Mouse (Mus musculus): Measurements from ENCODE around the gene Brsk2.
"Not testable (repeated sequence)": the region's sequence is repeated elsewhere in the genome, so short reads cannot be mapped to it uniquely, and the experiment has no call there.

Brsk2 gene

GRCm38 (mm10) chr7:141948906-141949798 lies at the start of gene Brsk2:
TSS of gene Brsk2 (plus strand) at chr7:141949751.
- DNase-seq = peak; percentile 99

GRCm38 (mm10) chr7:141901825-141902224 lies 47.7 kb upstream of the Brsk2 start:
- no peak for DNase-seq

GRCm38 (mm10) chr7:141902269-141902729 lies 47.3 kb upstream of the Brsk2 start:
- DNase-seq = peak; percentile 99

- peak; percentile 35 for DNase-seq
Measured at GRCm38 (mm10) chr7:141902791-141903190, 46.8 kb upstream of the Brsk2 start.

GRCm38 (mm10) chr7:141908591-141908990 lies 41.0 kb upstream of the Brsk2 start:
- no peak for DNase-seq

GRCm38 (mm10) chr7:141911305-141911704 lies 38.2 kb upstream of the Brsk2 start:
- DNase-seq = no peak

- DNase-seq = no peak
Measured at GRCm38 (mm10) chr7:141918407-141918806, 31.1 kb upstream of the Brsk2 start, which contains the start of gene Tollip. TSS of gene Tollip (minus strand) at chr7:141918507.

- DNase-seq = not testable (repeated sequence)
Measured at GRCm38 (mm10) chr7:141924121-141924520, 25.4 kb upstream of the Brsk2 start.

GRCm38 (mm10) chr7:141924917-141925316 lies 24.6 kb upstream of the Brsk2 start:
- DNase-seq = peak; percentile 84

GRCm38 (mm10) chr7:141928642-141929041 lies 20.9 kb upstream of the Brsk2 start:
- DNase-seq = peak; percentile 62

- no peak for DNase-seq
Measured at GRCm38 (mm10) chr7:141934128-141934898, 15.2 kb upstream of the Brsk2 start.

- DNase-seq = no peak
Measured at GRCm38 (mm10) chr7:141934951-141935350, 14.6 kb upstream of the Brsk2 start.

- DNase-seq = no peak
Measured at GRCm38 (mm10) chr7:141943444-141943843, 6.1 kb upstream of the Brsk2 start.

- DNase-seq = peak; percentile 72
Measured at GRCm38 (mm10) chr7:141945927-141946326, 3.6 kb upstream of the Brsk2 start.

GRCm38 (mm10) chr7:141947512-141947911 lies 2.0 kb upstream of the Brsk2 start:
- DNase-seq = no peak

GRCm38 (mm10) chr7:141948045-141948444 lies 1.5 kb upstream of the Brsk2 start:
- DNase-seq = no peak

- DNase-seq = no peak
Measured at GRCm38 (mm10) chr7:141949799-141950103, 200 bp downstream of the Brsk2 start.

GRCm38 (mm10) chr7:141950104-141951013 lies 808 bp downstream of the Brsk2 start:
- DNase-seq = peak; percentile 47

GRCm38 (mm10) chr7:141951821-141952220 lies 2.3 kb downstream of the Brsk2 start:
- DNase-seq = no peak

GRCm38 (mm10) chr7:141952920-141953319 lies 3.4 kb downstream of the Brsk2 start:
- no peak for DNase-seq

GRCm38 (mm10) chr7:141953616-141954015 lies 4.1 kb downstream of the Brsk2 start:
- DNase-seq = no peak

- DNase-seq = no peak
Measured at GRCm38 (mm10) chr7:141955565-141956173, 6.1 kb downstream of the Brsk2 start.

Measured in right cerebral cortex, postnatal 14 days (tissue).